Mouse (Mus musculus) midbrain, embryonic 14.5 days (tissue): ENCODE results near the gene Farsa. TPM values are rescaled to one million over a fixed set of nuclear protein-coding genes. Genes with fewer than 3 reads are reported as not detected.

Source experiments
- ATAC-seq: fragments of 200-750 bp; cut with Nextera tagmentation; 2 replicates; pipeline ENCODE4 v1.8.0; 2017; ENCODE audit warnings: moderate number of reproducible peaks, moderate library complexity; ENCODE audit not compliant: low FRiP score, low TSS enrichment
- DNase-seq: peaks from one replicate; pipeline ENCODE4 v3.0.0-alpha.2; 2015
- H3K27ac ChIP-seq: fragments of 300-500 bp; sonication (generic); replicated peaks from 2 replicates; pipeline ENCODE4 v1.5.1; 2014; ENCODE audit warnings: mild to moderate bottlenecking, low read depth, low read length, moderate library complexity
- H3K27me3 ChIP-seq: fragments of 300-500 bp; sonication (generic); 2 replicates; pipeline ENCODE4 v1.6.1; 2014; ENCODE audit warnings: low read length, control low read depth, mixed read lengths; ENCODE audit not compliant: control insufficient read depth, insufficient read depth
- H3K36me3 ChIP-seq: fragments of 300-500 bp; sonication (generic); 2 replicates; pipeline ENCODE4 v1.6.1; 2014; ENCODE audit warnings: low read length, control low read depth; ENCODE audit not compliant: control insufficient read depth, insufficient read depth
- H3K4me1 ChIP-seq: fragments of 300-500 bp; sonication (generic); 2 replicates; pipeline ENCODE4 v1.6.1; 2014; ENCODE audit warnings: mild to moderate bottlenecking, antibody characterized with exemption, low read length, control low read depth; ENCODE audit not compliant: control insufficient read depth, insufficient read depth
- H3K4me2 ChIP-seq: fragments of 300-500 bp; sonication (generic); 2 replicates; pipeline ENCODE4 v1.6.1; 2014; ENCODE audit warnings: mild to moderate bottlenecking, low read length, moderate library complexity
- H3K4me3 ChIP-seq: fragments of 300-500 bp; sonication (generic); replicated peaks from 2 replicates; pipeline ENCODE4 v1.5.1; 2014; ENCODE audit warnings: low read depth, low read length
- H3K9ac ChIP-seq: fragments of 300-500 bp; sonication (generic); replicated peaks from 2 replicates; pipeline ENCODE4 v1.6.1; 2014; ENCODE audit warnings: mild to moderate bottlenecking, low read length, moderate library complexity
- H3K9me3 ChIP-seq: fragments of 300-500 bp; sonication (generic); 2 replicates; pipeline ENCODE4 v1.6.1; 2016; ENCODE audit warnings: low read length, control low read depth, mixed read lengths; ENCODE audit not compliant: control insufficient read depth
- whole genome bisulfite sequencing: fragments of 180-500 bp; shearing (Covaris S2); extraction: QIAGEN DNeasy Blood & Tissue Kit; methylation state at CpG from one replicate; pipeline ENCODE4 v1.1.7; 2014; 5-methylcytosine and 5-hydroxymethylcytosine counted together
- polyA plus RNA-seq: library from polyadenylated mRNA; unstranded; fragments of >200 nt; fragmentation: Nextera tagmentation; extraction: Ambion mirVana; gene quantifications from 2 replicates; pipeline ENCODE4 v1.2.1, GENCODE M21; 2014

The Farsa gene
- polyA plus RNA-seq, 1 experiment from 2014 or later: 95.6 TPM

- under 1% methylated on average over 55 of the region's 55 CpGs for WGBS
- H3K4me1 ChIP-seq: peaks cover 22% of the 10 kb centered on the region
Measured at GRCm38 (mm10) chr8:84846722-84847572, 9.8 kb upstream of the Farsa start, which contains the start of gene Calr. TSS of gene Calr (minus strand) at chr8:84846934.

GRCm38 (mm10) chr8:84847684-84848435 is 8.9 kb upstream of the Farsa start:
- peaks cover 26% of the 10 kb centered on the region for H3K36me3 ChIP-seq
- WGBS: 57% methylated on average over 6 of the region's 6 CpGs
- no peaks in the 10 kb centered on the region for H3K9me3 ChIP-seq

More at GRCm38 (mm10) chr8:84846722-84847572, 9.8 kb upstream of the Farsa start, which contains the start of gene Calr:
- Histone ChIP-seq H3K4me3 (peak within 1 kb of the TSS; percentile 97), H3K9ac (peak within 1 kb of the TSS; percentile 95), H3K27ac (peak within 1 kb of the TSS; percentile 88), H3K4me2 (peak within 1 kb of the TSS; percentile 89), H3K9me3 (no peaks in the 10 kb centered on the region), H3K27me3 (no peaks in the 10 kb centered on the region), H3K36me3 (peaks cover 35% of the 10 kb centered on the region)
- ATAC-seq (peak; percentile 99), DNase-seq (peak; percentile 100)

GRCm38 (mm10) chr8:84856434-84856833 is 355 bp upstream of the Farsa start:
- peak overlapping the region; percentile 4; the same call in 1 of the 2 replicates for H3K4me2 ChIP-seq
- WGBS: 97% methylated on average over 3 of the region's 3 CpGs

More at GRCm38 (mm10) chr8:84847684-84848435, 8.9 kb upstream of the Farsa start:
- DNase-seq (no peak), ATAC-seq (no peak)
- peak overlapping the region; percentile 70 for H3K9ac ChIP-seq
- no peaks in the 10 kb centered on the region for H3K27me3 ChIP-seq
- peaks cover 22% of the 10 kb centered on the region for H3K4me1 ChIP-seq
- peak overlapping the region; percentile 82 for H3K27ac ChIP-seq
- H3K4me2 ChIP-seq: peak overlapping the region; percentile 77
- H3K4me3 ChIP-seq: peak overlapping the region; percentile 97

GRCm38 (mm10) chr8:84871376-84872308 is 14.9 kb downstream of the Farsa start, which contains the start of gene Syce2:
TSS of gene Syce2 (plus strand) at chr8:84872111.
- no peaks in the 10 kb centered on the region for H3K9me3 ChIP-seq
- peaks cover 5% of the 10 kb centered on the region for H3K4me1 ChIP-seq
- H3K27ac ChIP-seq: no peak within 1 kb of the TSS
- peaks cover 39% of the 10 kb centered on the region for H3K36me3 ChIP-seq
- H3K4me3 ChIP-seq: peak within 1 kb of the TSS; percentile 36
- H3K27me3 ChIP-seq: 0 out of 2 replicates have a peak, but pooled peaks cover 7% of the 10 kb centered on the region
- WGBS: 15% methylated on average over 46 of the region's 46 CpGs
- DNase-seq (peak; percentile 75), ATAC-seq (peak; percentile 64; the same call in 1 of the 2 replicates)
- peak within 1 kb of the TSS; percentile 69 for H3K4me2 ChIP-seq
- H3K9ac ChIP-seq: peak within 1 kb of the TSS; percentile 43

More at GRCm38 (mm10) chr8:84856434-84856833, 355 bp upstream of the Farsa start:
- no peaks in the 10 kb centered on the region for H3K9me3 ChIP-seq
- DNase-seq (no peak), ATAC-seq (peak; percentile 9; the same call in 1 of the 2 replicates)
- peaks cover 13% of the 10 kb centered on the region for H3K4me1 ChIP-seq
- H3K9ac ChIP-seq: no peak overlapping the region
- H3K27ac ChIP-seq: no peak overlapping the region
- no peaks in the 10 kb centered on the region for H3K27me3 ChIP-seq
- H3K4me3 ChIP-seq: peak overlapping the region; percentile 86; the same call in 1 of the 2 replicates
- H3K36me3 ChIP-seq: peaks cover 24% of the 10 kb centered on the region

GRCm38 (mm10) chr8:84872309-84872965 is 15.6 kb downstream of the Farsa start:
- Histone ChIP-seq H3K4me1 (peaks cover 5% of the 10 kb centered on the region), H3K27me3 (0 out of 2 replicates have a peak, but pooled peaks cover 7% of the 10 kb centered on the region), H3K36me3 (peaks cover 31% of the 10 kb centered on the region), H3K9ac (peak overlapping the region; percentile 43), H3K27ac (no peak overlapping the region), H3K4me3 (peak overlapping the region; percentile 36), H3K9me3 (no peaks in the 10 kb centered on the region), H3K4me2 (peak overlapping the region; percentile 69)
- DNase-seq: peak; percentile 39
- 2% methylated on average over 54 of the region's 54 CpGs for WGBS
- peak; percentile 48 for ATAC-seq

GRCm38 (mm10) chr8:84873016-84873415 is 16.2 kb downstream of the Farsa start:
- Histone ChIP-seq H3K4me1 (peaks cover 5% of the 10 kb centered on the region), H3K9ac (no peak overlapping the region; the same call in 1 of the 2 replicates), H3K27ac (no peak overlapping the region), H3K9me3 (no peaks in the 10 kb centered on the region), H3K36me3 (peaks cover 25% of the 10 kb centered on the region), H3K27me3 (0 out of 2 replicates have a peak, but pooled peaks cover 7% of the 10 kb centered on the region), H3K4me3 (peak overlapping the region; percentile 36), H3K4me2 (peak overlapping the region; percentile 69)
- ATAC-seq (no peak), DNase-seq (no peak)
- 67% methylated on average over 4 of the region's 4 CpGs for WGBS

GRCm38 (mm10) chr8:84874339-84874738 is 17.6 kb downstream of the Farsa start:
- Histone ChIP-seq H3K4me3 (no peak overlapping the region), H3K4me2 (no peak overlapping the region), H3K36me3 (peaks cover 12% of the 10 kb centered on the region), H3K4me1 (peaks cover 5% of the 10 kb centered on the region), H3K9ac (no peak overlapping the region), H3K27me3 (0 out of 2 replicates have a peak, but pooled peaks cover 7% of the 10 kb centered on the region), H3K27ac (no peak overlapping the region), H3K9me3 (no peaks in the 10 kb centered on the region)
- DNase-seq (no peak), ATAC-seq (no peak)
- 94% methylated on average over 3 of the region's 3 CpGs for WGBS
